Mouse (Mus musculus) stomach, embryonic 15.5 days (tissue): ENCODE results near the gene Pde6h. TPM values are rescaled to one million over a fixed set of nuclear protein-coding genes. Genes with fewer than 3 reads are reported as not detected.

Experiments used
- ATAC-seq: fragments of 200-750 bp; cut with Nextera tagmentation; 2 replicates; pipeline ENCODE4 v1.8.0; 2017; ENCODE audit warnings: low read depth, moderate number of reproducible peaks, moderate TSS enrichment; ENCODE audit not compliant: insufficient read depth, low FRiP score
- H3K27ac ChIP-seq: fragments of 300-500 bp; sonication (generic); 2 replicates; pipeline ENCODE4 v1.5.1; 2015; ENCODE audit warnings: mild to moderate bottlenecking, inconsistent platforms
- H3K27me3 ChIP-seq: fragments of 300-500 bp; sonication (generic); replicated peaks from 2 replicates; pipeline ENCODE4 v1.6.1; 2015; ENCODE audit warnings: inconsistent platforms
- H3K36me3 ChIP-seq: fragments of 300-500 bp; sonication (generic); 2 replicates; pipeline ENCODE4 v1.6.1; 2015; ENCODE audit warnings: inconsistent platforms
- H3K4me1 ChIP-seq: fragments of 300-500 bp; sonication (generic); 2 replicates; pipeline ENCODE4 v1.6.1; 2015; ENCODE audit warnings: inconsistent platforms
- H3K4me2 ChIP-seq: fragments of 300-500 bp; sonication (generic); 2 replicates; pipeline ENCODE4 v1.6.1; 2015; ENCODE audit warnings: mild to moderate bottlenecking, inconsistent platforms
- H3K4me3 ChIP-seq: fragments of 300-500 bp; sonication (generic); replicated peaks from 2 replicates; pipeline ENCODE4 v1.5.1; 2015; ENCODE audit warnings: inconsistent platforms
- H3K9ac ChIP-seq: fragments of 300-500 bp; sonication (generic); 2 replicates; pipeline ENCODE4 v1.6.1; 2015; ENCODE audit warnings: inconsistent platforms
- H3K9me3 ChIP-seq: fragments of 300-500 bp; sonication (generic); 2 replicates; pipeline ENCODE4 v1.6.1; 2016; ENCODE audit warnings: inconsistent platforms
- WGBS: fragments of 180-500 bp; shearing (Covaris S2); methylation state at CpG from one replicate; pipeline ENCODE4 v1.1.7; 2015; 5-methylcytosine and 5-hydroxymethylcytosine counted together
- polyA plus RNA-seq: library from polyadenylated mRNA; unstranded; fragments of >200 nt; fragmentation: Nextera tagmentation; extraction: Ambion mirVana; gene quantifications from 2 replicates; pipeline ENCODE4 v1.2.1, GENCODE M21; 2015

Gene Pde6h
- polyA plus RNA-seq, 1 experiment from 2014 or later = not detected

DNA sequence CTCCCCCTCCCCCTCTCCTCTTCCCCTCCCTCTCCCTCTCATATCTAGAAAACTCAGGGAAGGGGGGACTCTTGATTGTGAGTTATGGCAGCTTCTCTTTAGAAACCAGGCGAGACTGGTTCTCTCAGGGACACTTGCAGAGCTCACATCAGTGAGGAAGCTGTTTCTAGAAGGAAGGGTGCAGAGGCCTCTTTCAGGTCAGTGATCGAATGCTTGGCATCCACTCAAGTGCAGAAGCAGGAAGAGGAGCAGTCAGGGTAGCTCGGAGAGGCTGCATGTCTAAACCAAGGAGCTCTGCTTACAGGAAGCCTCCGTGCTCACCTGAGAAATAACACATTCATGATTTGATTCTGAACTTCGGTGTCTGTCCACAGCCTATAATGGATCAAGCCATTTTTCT, 87.6 kb downstream of the Pde6h start:
- 57% methylated on average over 5 of the region's 5 CpGs for WGBS
- no peak overlapping the region for H3K4me2 ChIP-seq

DNA sequence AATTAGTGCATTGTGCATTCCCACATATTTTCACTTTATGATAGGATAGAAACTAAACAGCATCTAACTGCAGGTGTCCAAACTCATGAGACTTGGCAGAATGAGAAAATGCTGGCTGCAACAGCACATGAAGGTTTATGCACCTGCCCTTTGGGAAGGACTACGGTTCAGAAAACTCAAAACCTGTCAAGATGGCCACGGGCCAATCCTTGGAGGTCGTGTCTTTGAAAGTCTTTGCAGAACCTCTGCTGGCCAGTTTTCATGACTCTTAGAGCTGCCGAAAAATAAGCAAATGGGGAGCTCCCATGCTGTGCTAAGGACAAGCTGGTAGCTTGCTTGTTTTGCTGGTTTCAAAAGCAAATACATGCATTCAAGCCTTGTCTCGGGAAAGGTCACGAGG, 90.7 kb downstream of the Pde6h start:
- H3K27me3 ChIP-seq = no peaks in the 10 kb centered on the region
- H3K4me1 ChIP-seq = no peaks in the 10 kb centered on the region
- no peak overlapping the region for H3K27ac ChIP-seq
- H3K9ac ChIP-seq = no peak overlapping the region
- 65% methylated on average over 6 of the region's 6 CpGs for WGBS
- H3K4me3 ChIP-seq = no peak overlapping the region
- ATAC-seq = no peak
- no peak overlapping the region for H3K4me2 ChIP-seq
- H3K36me3 ChIP-seq = no peaks in the 10 kb centered on the region
- H3K9me3 ChIP-seq = no peaks in the 10 kb centered on the region

More for the DNA sequence above, 87.6 kb downstream of the Pde6h start:
- Histone ChIP-seq H3K4me1 (no peaks in the 10 kb centered on the region), H3K36me3 (no peaks in the 10 kb centered on the region), H3K27me3 (no peaks in the 10 kb centered on the region), H3K27ac (no peak overlapping the region), H3K9me3 (no peaks in the 10 kb centered on the region), H3K4me3 (no peak overlapping the region), H3K9ac (no peak overlapping the region)
- no peak for ATAC-seq

- no peak overlapping the region for H3K4me2 ChIP-seq
- no peak overlapping the region for H3K27ac ChIP-seq
- H3K27me3 ChIP-seq = no peaks in the 10 kb centered on the region
- H3K9ac ChIP-seq = no peak overlapping the region
- H3K4me3 ChIP-seq = no peak overlapping the region
- WGBS = 82% methylated on average over 7 of the region's 7 CpGs
- no peaks in the 10 kb centered on the region for H3K36me3 ChIP-seq
- H3K9me3 ChIP-seq = no peaks in the 10 kb centered on the region
- no peak for ATAC-seq
- H3K4me1 ChIP-seq = no peaks in the 10 kb centered on the region
Observed at GRCm38 (mm10) chr6:137017216-137017973, 93.8 kb downstream of the Pde6h start.

Other genes starting within 250 kb of the Pde6h start
- gene Gucy2c, start 142.1 kb upstream of the Pde6h start, polyA plus RNA-seq = 13.3 and 16.7 TPM in 2 replicates
- gene Hist4h4, start 119.4 kb upstream of the Pde6h start, polyA plus RNA-seq = 0.49 and 0.72 TPM in 2 replicates
- gene H2afj, start 115.6 kb upstream of the Pde6h start, polyA plus RNA-seq = 166 and 190 TPM in 2 replicates
- 1.2 and 1.5 TPM in 2 replicates for gene BC049715, start 96.2 kb upstream of the Pde6h start, polyA plus RNA-seq
- 83.7 and 93.7 TPM in 2 replicates for gene Wbp11, start 95.6 kb upstream of the Pde6h start, polyA plus RNA-seq
- gene Smco3, start 88.4 kb upstream of the Pde6h start, polyA plus RNA-seq = 1.0 and 1.9 TPM in 2 replicates
- 5.5 and 7.7 TPM in 2 replicates for gene Art4, start 66.1 kb upstream of the Pde6h start, polyA plus RNA-seq
- gene Mgp, start 48.0 kb upstream of the Pde6h start, polyA plus RNA-seq = 150 and 225 TPM in 2 replicates
- gene Erp27, start 1.7 kb upstream of the Pde6h start, polyA plus RNA-seq = 40.1 and 57.2 TPM in 2 replicates
- 56.1 and 70.2 TPM in 2 replicates for gene Arhgdib, start 18.1 kb downstream of the Pde6h start, polyA plus RNA-seq
- 25.3 and 26.3 TPM in 2 replicates for gene Rerg, start 246.7 kb downstream of the Pde6h start, polyA plus RNA-seq